Mouse (Mus musculus) CH12.LX (cell line): Measurements from ENCODE around the gene Aldh8a1.

Source experiments
- EP300 ChIP-seq: IDR thresholded peaks from 2 replicates; pipeline ENCODE4 v1.6.1; 2011; ENCODE audit warnings: low read length, improper control_type of control experiment
- POLR2A ChIP-seq: IDR thresholded peaks from 2 replicates; pipeline ENCODE4 v1.6.1; 2011; ENCODE audit warnings: low read depth, mild to moderate bottlenecking, improper control_type of control experiment, low read length
- UBTF ChIP-seq: IDR thresholded peaks from 2 replicates; pipeline ENCODE4 v1.6.1; 2012; ENCODE audit warnings: low read depth, mild to moderate bottlenecking, inconsistent platforms, low read length, improper control_type of control experiment, moderate library complexity

DNA sequence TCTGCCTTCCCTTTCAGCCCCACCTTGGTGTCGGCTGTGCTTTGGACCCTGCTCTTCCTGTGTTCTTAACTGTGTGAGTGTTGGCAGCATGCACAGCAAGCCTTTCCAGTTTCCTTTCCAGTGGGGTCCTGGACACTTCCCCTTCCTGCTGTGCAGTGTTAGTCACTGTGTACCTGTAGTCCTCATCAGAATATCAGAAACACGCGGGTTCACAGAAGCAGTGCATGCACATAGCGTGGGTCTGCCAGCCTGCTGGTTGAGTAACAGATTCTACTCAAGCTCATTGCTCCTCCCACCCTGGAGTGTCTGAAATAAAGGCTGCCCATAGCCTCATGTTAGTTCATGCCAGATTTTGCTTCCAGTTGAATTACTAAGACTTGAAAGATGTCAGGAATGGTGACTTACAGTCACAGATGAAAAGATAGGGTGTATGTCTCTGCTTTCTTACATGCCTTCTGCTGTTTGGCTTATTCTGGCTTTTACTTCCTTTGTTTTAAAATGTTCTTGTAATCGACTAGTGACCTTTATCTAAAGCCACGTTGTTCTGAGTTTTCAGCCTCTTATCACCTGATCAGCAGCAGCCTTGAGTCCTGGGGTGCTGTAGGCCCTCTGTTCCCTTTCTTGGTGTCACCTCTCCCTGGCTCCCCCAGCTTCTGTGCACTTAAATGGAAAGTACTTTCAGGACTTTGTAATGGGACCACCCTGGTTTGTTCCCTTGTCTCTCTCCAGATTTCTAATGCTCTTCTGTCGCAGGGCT lies 42.6 kb upstream of the Aldh8a1 start:
- TF ChIP-seq EP300 (no peak), UBTF (no peak), POLR2A (no peak)
